Mouse (Mus musculus): Measurements from ENCODE around the gene Acsl1.

Acsl1 gene

DNA sequence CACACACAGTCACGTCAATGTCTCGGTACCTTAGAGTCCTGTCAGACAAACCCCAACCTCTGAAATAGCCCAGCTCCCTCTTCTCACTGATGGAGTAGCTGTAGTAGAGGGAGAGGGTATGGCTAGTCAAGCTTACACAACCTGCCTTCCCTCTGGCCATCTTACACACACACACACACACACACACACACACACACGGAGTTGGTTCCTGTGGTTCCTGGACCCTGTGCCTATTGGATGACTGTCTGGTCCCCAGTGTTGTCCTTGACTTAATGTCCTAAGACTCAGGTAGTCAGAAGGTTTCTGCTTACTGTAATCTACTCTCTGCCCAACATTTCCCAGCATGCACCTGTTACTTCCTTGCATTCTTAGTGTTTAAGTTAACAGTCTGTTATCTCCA lies 5.1 kb downstream of the Acsl1 start:
- no peak for DNase-seq

DNA sequence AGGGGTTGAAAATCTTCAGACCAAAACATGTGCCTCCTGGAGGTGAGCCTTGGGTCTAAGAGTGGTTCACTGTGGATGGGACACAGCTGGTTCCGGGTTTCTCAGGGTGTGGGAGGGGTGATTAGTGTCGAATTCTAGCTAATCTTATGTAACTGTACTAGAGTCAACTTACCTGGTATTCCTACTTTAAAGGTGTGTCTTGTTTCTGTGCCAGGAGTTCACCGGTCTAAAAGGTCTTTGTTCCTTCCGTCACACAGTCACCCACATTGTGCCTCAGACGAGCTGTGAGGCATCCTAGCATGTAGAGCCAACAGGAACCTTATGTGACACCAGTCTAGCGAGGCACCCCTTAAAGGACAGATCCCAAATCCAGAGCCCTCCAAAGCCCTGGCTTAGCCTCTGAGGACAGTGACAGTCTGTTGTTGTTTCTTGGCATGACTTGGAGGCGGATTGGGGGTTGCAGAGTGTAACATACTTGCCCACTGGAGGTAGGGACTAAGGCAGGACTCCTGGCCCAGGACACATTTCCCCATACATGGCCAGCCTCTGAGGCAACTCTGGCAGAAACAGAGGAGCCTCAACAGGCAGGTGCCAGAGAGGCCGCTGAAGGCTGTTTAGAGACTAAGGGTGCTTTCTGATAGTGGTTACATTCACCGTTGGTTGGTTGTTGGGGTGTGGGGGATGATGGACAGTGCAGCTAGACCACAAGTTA lies 7.1 kb downstream of the Acsl1 start:
- DNase-seq = no peak

DNA sequence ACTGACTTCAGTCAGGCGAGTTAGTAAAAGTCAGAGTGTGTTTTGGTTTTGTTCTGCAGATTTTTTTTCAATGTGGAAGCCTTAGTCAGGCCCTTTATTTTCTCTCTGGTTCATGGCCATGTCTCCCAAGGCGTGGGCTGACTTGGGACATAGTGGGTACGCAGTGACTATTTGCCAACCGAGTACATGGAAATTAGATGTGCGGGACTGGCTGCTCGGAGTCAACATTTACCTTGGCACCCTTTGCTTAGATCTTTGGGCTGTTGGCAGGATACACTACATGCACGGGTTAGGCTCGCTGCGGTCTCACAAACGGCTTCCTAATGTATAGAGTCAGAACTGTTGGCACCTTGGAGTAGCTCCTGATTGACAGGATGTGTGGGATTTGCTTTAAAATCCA lies 7.9 kb downstream of the Acsl1 start:
- no peak for DNase-seq

DNA sequence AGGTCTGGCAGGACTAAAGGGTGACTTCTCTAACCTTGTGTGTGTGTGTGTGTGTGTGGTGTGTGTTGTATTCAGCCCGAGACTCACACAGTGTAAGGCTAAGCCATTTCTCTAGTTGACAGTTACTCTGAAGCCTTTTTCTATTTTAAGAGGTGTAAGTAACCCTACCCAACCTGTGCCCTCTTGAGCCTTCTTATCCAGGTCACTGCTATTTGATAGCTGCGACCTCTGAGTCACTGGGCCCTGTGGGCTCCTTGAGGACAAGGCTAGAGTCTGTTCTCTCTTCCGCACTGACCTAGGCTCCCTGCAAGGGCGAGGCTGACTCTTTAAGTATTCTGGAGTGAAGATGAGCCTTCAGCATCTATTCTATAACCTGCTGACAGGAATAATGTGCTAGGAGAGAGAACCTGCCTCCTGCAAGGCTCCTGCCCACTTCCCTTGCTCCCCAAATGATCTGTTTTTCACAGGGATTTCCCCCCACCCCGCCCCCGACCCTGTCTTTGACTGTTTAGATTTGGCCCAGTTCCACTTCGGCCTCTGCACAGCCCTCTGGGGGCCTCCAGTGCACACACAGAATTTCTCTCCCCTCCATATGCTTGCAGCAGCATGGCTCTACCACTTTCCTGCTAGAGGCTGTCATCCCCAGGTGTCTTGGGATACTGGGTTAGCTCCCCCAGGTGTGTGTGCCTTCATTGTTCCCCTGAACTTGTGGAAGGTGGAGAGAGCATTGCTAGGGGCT lies 9.1 kb downstream of the Acsl1 start:
- DNase-seq = no peak

DNA sequence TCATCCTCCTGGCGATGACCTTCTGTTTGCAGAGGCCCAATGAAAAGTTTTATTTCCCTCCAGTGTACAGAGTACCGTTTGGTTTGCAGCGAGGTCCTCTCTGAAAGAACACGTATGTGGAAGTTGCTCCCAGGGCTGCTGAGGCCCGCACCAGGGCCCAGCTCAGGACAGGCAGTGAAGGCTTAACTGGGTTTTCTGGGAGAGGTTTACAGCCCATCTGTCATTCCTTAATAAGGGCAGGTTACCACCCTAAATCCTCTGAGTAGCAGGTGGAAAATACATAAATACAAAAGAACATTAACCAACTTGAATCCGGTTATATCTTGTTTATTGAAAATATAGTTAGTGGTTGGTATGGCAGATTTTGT lies 9.7 kb downstream of the Acsl1 start:
- DNase-seq = no peak

DNA sequence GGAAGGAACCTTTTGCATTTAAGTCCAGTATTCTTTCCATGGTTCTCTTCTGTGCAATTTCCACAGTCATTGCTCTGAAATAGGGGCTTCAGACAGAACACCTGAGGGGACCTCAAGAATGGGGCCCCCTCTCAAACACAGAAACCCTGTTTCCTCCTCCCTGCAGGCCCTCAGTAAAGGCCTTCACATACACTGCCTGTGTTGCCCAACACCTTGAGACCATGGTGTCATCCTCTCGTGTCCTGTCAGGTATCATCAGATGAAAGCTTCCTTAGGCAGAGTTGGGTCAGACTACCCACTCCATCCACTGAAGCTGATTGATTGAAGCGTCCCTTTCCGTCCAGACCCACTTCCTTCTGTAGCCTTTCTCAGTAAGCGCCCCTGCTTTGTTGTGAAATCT lies 11.9 kb downstream of the Acsl1 start:
- no peak for DNase-seq

DNA sequence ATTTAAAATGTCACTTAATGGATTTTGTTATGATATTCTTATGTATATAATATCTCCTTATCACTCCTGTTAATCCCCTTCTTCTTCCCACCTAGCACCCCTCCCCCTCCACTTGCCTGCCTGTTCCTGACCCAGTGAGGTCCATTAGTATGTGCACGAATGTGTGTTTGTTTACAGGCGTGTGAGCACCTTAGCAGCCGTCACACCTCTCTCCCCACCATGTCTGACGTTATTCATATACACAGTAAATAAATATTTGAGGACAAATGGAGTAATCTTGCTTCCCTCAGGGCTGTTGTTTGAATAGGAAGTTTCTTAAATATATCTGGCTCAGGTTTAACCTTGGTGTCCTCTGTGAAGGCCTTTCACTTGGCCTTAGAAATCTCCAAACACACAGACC lies 12.4 kb downstream of the Acsl1 start:
- no peak for DNase-seq

DNA sequence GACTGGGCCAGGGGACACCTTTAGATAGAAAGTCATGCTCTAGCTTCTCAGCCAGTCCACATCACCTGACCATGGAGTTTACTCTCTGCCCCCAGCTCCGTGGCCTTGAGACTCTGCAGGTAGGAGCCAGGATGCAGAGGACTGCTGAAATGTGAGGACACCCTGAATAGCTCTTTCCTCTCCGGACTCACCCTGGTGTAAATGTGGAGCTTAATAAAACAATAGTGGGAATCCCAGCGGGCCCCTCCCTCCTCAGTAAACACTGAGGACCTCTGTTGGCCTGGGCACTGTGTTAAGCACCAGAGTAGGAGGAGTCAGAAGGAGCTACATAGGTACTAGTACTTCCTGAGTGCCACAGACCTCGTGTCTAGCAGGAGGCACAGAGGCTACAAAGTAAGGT lies 13.2 kb downstream of the Acsl1 start:
- no peak for DNase-seq

DNA sequence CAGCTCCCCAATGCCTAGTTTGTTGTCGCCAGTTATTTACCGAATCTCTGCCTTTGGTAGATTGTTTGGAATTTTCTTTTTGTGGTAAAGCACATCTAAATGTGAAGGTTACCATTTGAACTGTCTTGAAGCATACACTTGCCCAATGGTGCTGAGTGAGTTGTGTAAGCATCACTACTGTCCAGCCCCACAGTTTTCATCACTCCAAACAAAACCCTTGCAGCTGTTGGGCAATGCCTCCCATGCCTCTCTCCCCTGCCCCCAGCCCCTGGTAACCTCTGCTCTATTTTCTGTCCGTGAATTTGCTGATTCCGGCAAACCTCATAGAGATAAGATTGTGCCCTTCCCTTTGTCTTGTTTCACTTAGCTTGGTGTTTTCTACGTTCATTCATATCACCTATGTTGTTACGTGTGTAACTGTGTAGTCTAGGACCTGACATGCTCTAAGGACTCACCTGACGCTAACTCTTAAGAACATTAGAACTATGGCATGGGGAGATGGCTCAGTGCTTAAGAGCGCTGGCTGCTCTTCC lies 14.2 kb downstream of the Acsl1 start:
- DNase-seq = no peak

DNA sequence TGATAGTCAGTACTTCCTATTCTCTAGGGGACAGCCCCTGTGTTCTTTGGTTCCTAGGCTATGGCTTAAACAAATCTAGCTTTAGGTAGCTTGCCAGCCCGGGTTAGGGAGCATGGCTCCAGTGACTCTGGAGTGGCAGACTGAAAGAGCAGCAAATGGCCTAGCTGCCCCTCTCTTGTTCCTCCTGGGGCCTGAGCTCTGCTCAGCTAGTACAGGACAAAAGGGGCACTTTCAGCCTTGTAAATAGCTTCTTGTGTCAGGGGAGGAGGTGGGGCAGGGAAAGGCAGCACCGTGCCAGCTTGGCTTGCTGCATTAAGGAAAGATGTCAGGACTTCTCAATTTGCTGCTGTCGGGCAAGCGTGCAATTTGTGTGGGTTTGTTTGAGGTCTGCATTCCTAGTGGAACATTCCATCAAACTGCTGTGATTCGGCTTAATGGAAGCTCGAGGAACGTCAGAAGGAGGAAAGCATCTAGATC lies 17.3 kb downstream of the Acsl1 start:
- DNase-seq = peak; percentile 36

DNA sequence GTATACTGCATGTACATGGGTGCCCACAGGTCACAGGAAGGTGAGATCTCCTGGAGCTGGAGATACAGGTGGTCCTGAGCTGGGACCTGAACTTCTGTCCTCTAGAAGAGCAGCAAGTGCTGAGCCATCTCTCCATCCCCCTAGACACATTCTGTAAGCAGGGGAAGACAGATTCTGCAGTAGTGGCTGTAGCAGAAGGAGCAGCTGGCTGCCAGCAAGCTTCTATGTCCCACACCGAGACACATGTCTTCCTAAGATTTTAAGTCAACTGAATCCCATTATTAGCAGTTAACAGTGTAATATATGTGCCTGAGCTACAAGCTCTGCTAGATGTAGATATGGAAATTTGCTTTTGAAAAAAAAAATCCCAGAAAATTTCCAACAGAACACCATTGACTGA lies 18.4 kb downstream of the Acsl1 start:
- no peak for DNase-seq

DNA sequence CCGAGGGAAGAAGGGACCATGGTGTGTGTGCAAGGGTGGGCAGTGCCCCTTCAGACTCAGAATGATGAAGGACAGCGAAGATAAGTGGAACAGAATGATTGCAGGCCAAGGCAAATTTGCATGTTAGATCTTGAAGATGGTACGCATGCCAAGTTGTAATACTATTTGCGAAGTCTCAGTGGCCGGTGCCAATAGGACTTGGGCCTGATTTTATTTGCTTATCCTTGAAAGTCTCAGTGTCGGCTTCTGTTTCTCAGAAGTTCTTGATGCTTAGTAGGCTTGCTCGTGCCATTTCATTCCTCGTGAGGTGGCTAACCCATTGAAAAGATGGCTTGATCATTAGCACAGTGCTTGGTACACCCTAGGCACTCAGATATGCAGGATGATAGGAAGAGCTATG lies 19.4 kb downstream of the Acsl1 start:
- no peak for DNase-seq

DNA sequence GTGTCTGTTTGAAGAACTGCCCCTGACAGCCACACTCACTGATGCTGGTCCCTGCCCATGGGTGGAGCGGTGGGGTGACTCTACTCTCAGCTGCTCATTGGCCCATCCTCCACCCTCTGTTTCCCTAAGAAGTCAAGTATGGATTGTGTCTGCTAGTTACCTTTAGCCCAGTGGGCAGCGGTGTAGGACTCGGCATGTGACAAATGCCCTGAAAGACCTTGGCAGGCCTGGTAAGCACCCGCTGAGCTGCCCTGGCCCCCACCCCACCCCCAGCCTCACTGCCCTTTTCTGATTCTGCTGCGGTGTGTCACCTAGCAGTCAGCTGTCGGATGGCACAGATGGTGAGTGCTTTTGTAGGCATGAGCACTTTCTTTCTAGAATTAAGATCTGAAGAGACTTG lies 20.0 kb downstream of the Acsl1 start:
- DNase-seq = no peak

DNA sequence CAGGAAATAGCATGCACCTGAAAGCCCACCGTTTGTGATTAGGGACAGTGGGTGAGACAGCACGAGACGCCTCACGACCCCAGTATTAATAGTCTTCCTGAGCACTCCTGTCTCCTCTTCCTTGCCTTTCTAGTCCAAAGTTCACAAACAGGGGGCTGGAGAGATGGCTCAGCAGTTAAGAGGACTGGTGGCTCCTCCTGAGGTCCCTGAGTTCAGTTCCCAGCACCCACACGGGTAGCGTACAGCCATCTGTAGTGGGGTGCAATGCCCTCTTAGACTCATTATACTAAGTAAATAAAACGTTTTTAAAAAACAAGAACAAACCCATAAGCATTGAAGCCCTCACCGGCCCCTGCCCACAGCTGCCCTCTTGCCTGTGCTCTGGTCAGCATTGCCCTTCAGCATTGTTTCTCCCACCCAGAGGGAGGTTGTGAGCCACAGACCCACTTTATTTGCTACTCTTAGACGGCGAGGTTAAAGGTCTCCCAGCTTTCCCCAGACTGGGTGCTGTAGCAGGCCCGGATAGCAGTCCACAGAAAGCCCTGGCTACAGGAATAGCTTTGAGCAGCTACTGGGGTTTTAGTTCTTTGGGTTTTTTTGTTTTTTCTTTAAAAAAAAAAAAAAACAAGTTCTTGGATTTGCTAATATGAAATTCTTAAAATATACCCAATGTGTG lies 22.8 kb downstream of the Acsl1 start:
- DNase-seq = no peak

DNA sequence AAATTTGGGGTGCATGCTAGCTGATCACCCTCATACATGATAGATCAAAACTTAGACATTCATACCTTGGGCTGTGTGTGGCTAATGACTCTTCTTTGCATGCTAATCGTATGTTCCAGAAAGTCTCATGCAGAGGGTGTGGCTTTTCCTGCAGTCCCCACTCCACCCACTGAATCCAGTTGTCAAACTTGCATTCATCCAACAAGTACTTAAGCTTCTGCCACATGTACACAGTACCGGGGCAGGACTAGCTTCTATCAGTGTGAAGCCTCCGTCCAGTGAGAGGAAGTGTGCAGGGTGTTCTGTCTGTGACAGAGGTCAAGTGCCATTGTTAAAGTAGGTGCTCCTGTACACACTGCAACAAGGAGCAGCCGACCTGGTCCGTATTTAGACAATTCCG lies 26.0 kb downstream of the Acsl1 start:
- no peak for DNase-seq

DNA sequence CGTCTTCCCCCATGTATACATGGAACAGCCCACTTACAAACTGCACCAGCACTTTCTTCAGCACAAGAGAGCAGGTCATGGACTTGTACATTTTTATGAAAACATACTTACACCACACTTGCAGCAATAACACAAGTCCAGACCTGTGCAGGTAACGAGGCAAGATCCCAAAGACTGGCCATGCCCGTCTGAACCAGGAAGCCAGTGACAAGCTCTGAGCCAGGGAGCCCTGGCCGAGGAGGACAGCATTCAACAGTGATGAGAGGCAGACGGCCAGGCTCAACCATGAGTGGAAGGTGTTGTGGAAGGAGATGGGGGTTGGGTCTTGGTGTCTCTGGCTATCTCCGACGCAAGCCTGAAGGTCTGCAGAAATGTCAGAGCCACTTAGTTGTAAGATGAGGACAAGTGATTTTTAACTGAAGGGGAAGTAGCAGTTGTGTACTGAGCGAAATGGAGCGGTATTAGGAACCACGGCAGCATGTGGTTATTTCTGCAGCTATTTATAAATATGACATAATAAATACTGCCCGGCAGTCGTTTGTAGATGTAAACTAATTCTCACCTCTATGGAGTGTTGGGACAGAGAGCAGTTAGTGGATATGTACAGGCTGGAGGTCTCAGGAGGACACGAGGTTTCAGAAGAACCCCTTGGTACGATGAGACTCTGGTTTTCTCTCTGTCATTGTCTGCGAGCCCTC lies 26.6 kb downstream of the Acsl1 start:
- no peak for DNase-seq

DNA sequence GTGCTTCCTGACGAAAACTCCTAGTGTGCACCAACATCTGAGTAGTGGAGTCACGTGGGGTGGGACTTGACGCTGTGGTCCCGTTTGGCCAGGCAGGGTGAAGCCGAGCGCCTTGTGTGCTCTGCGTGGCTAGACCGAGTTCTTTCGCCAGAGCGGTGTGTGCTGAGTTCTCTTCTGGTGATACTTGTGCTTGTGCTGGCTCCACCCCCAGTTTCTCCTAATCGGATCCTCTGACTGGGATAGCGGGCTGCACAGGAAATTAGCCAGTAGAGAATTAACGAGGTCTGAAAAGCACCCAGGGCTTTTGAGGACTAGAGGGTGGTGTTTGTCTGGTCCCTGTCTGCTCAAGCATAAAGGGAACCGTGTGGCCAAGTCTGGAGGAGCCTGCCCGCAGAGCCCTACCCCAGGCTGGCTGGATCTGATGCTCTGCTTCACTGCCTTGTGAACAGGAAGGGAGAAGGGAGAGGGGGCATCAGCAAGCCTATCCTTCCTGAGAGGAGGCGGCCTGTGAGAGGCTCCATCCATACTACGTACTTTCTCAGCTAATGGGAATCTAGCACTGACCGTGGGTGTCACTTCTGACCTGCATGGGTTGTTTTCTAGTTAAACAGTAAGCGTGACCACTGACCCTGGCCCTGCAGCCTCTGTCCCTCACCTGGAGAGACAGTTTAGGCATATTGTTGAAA lies 28.7 kb downstream of the Acsl1 start:
- no peak for DNase-seq

DNA sequence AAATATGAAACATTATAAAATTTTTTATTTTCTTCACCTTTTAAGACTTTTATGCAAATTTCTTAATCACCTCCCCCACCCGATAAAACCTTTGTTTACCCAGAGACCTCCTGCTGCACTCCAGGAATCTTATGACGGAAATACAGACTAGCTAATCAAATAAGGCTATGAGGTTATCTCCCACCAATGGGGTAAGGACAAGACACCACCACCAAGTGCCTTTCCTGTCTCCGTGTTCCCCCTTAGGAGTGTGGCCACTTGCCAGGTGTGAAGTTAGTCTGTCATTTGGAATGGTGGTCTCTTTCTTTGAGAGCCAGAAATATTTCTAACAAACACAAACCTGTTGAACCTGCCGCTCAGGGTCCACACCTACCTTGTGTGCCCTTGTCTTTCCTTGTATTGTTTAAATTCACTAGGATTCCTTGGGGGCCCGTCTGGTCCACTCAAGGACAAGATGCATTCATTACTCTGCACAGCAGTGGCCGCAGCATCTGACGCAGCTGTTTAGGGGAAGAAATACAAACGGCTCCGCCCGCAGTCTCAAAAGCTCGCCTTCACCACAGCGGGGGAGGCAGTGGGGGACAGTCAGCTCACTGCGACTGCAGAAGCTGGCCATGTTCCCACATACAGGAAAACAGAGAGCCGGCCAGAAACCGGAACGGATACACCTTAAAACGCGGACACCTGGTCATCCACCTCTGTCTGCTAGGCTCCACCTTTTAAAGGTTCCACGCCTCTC lies 31.7 kb downstream of the Acsl1 start:
- no peak for DNase-seq

DNA sequence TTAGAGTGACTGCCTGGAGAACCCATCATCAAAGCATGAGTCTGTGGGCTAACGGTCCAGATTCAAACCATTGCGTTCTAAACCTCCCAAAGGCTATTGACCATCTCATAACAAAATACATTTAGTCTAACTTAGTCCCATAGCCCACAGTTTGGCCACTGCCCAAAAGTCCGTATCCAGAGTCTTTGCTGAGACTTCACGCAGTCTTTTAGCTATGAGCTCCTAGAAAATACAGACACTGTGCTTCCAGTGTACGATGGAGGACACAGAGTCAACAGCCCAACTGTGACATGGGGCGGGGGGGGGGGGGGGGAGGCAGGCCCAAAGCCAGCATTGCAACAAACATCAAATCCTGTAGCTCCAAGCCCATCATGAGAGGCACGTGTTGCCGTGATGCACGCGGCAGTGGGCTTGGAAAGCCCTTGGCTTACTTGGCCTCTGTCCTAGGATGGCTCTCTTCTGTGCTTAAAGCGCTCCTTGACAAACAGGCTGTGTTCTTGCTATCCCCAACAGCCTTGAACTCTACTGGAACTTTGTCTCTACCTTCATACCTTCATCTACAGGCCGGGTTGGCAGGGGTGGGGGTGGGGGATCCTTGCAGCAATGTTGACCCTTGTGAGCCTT lies 32.3 kb downstream of the Acsl1 start:
- DNase-seq = no peak

DNA sequence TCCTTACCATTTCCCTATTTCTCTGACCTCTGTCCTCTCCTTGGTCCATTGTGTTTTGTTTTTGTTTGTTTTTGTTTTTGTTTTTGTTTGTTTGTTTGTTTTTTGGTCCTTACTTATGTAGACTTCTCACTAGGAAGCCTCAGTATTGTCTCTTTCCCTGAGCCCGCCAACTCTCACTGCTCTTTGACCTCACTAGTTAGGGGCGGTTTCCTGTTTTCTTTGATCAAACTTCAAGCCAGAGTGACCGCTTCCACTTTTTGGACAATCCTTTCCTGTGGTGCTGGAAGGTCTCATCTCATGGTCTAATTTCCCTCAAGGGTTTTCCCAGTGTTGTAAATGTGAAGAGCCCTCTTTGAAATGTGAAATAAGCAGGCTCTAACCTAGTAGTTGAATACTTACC lies 33.4 kb downstream of the Acsl1 start:
- no peak for DNase-seq

Measured in right cerebral cortex, adult 18-20 months (tissue).